19 mouse cellular contexts compared by ENCODE assay signal in the genomic region with DNA sequence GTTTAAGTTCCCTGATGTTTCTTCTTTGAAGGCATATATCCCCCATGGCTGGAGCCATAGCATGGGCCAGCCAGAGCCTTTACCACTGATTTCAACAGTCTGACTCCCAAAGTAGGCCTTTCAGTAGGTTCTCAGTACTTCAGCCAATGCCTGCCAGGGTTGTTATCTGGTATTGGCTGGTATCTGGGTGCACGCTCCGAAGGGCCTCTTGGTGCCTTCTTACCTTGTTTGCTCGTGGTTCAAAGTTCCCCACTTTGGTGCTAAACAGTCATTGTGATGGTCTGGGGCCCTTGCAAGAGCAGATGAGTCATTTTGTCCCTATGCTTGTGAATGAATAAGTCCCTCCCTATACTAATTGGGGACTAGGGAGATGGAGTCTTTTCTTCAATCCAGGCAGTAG.
"Had no signal": no experiment of that assay in that cellular context is flagged by ENCODE, and none has a peak within 500 bp of the region (broad histone marks: within the 10 kb centered on the region; RNA-seq: fewer than 3 reads in every experiment).

No protein-coding gene starts in this region.

- DNase-seq: lung, adult 18-20 months; lung, embryonic 14.5 days; lung, postnatal 10 days; lung, postnatal 4 days; midbrain, embryonic 14.5 days; retina, postnatal 1 day; right cerebral cortex, adult 18-20 months; right cerebral cortex, postnatal 25 days; right cerebral cortex, postnatal 4 days; spleen, adult 18-20 months; thymus, adult 18-20 months; thymus, postnatal 14 days; thymus, postnatal 36 days had no signal

- H3K27me3 ChIP-seq: midbrain, embryonic 12.5 days; neural tube, embryonic 13.5 days; neural tube, embryonic 15.5 days had no signal

- H3K4me1 ChIP-seq: midbrain, embryonic 10.5 days; midbrain, embryonic 12.5 days had no signal

- H3K9ac ChIP-seq: lung, embryonic 14.5 days; midbrain, embryonic 12.5 days; neural tube, embryonic 13.5 days; neural tube, embryonic 15.5 days had no signal

- H3K4me3 ChIP-seq: midbrain, embryonic 10.5 days; midbrain, embryonic 12.5 days; myocyte; neural tube, embryonic 13.5 days; neural tube, embryonic 15.5 days had no signal

- ATAC-seq: midbrain, embryonic 16.5 days had no signal

- H3K36me3 ChIP-seq: midbrain, embryonic 10.5 days; midbrain, embryonic 12.5 days; neural tube, embryonic 13.5 days; neural tube, embryonic 15.5 days had no signal

- H3K4me2 ChIP-seq: lung, embryonic 14.5 days; midbrain, embryonic 12.5 days; neural tube, embryonic 13.5 days; neural tube, embryonic 15.5 days had no signal

- H3K9me3 ChIP-seq: midbrain, embryonic 10.5 days; midbrain, embryonic 12.5 days; neural tube, embryonic 13.5 days; neural tube, embryonic 15.5 days had no signal

- H3K27ac ChIP-seq: midbrain, embryonic 10.5 days; midbrain, embryonic 12.5 days; neural tube, embryonic 13.5 days; neural tube, embryonic 15.5 days had no signal
